Mouse (Mus musculus): ENCODE measurements around the gene Rbfox3.
"Not testable (repeated sequence)": the region's sequence is repeated elsewhere in the genome, so short reads cannot be mapped to it uniquely, and the experiment has no call there.

Rbfox3 gene

DNA sequence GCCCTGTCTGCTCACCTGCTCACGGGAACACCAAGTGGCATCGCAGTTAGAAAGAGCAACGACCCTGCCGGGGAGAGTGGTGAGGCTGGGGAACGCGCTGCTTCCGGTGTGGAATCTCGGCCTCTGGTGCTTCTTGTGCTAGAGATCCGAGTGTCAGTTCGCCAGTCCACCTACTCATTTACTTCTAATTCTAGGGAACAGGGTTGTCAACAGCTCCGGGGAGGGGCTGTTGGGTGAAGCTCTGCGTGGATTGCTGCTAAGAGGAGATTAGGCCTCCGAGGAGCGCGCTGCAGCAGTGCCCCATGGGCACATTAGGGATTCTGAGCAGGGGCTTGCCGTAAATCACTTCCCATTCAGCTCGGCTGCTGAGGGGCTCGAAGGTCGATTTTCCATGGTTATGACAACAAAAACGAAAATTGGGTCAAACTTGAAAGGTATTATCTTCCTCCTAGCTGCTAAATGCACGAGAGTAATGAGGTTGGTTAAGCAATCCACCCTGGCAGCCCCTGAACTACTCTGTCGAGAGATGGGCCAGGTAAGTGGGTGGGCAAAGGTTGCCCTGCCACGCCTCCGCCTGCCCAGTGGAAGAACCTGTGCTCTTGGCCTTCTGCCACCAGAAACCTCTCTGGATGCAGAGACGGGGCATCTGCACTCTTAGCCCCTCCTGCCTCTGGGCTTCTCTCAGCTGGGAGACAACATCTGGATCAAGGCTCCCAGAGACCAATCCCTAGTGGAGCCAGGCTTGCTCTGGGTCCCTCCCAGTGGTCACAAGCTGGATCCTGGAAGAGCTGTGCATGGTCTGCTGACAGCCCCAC lies 85.9 kb downstream of the Rbfox3 start:
- DNase-seq (ENCODE audit: low read depth, low spot score) = no peak

DNA sequence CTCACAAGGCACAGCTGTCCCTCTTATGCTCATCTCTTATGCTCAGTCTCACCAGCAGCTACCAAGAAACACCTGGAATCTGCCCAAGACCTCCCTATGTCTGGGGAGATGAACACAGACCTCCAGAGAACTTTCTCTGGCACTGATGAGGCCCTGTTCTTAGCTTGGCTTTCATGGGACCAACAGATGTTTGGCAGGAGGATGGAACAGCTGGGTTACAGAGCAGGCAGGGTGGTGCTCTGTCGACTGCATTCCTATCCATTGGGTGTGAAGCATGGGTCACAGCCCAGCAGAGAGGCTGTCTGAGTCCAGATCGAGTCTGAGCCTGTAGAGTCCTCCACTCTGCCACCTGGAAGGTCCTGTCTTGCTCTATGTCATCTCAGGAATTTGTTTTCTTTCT lies 90.0 kb downstream of the Rbfox3 start:
- no peak for DNase-seq (ENCODE audit: low read depth, low spot score)

DNA sequence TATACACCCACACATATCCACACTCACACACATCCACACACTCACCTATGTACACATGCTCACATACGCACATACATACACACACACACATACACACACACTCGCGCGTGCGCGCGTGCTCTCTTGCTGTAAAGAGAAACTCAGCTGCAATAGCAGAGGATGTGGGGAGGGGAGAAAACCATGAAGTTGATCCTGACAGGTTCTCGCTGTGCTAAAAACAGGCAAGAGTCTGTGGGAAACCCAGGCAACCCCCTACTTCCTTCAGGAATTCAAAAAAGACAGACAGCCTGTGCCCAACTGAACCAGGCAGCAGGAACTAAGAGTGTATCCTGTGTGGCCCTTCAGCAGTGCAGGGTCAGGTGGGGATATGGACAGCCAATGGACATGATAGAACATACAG lies 92.9 kb downstream of the Rbfox3 start:
- no peak for DNase-seq (ENCODE audit: low read depth, low spot score)

DNA sequence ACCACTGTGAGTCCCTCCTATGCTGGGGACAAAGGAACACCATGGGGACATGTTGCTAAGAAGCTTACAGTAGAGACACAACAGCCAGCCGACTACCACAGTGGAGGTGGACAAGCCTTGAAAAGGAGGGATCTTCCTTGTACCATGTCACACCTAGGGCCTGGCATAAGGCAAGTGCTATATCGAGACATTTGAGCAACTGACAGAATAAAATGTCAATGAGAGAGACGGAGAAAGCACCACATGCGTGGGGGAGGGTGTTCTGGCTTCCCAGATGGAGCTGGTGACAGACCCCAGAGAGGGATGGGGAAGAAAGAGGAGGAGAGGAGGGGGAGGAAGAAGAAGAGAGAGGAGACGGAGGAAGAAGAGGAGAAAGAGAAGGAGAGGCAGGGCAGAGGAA lies 96.3 kb downstream of the Rbfox3 start:
- DNase-seq (ENCODE audit: low read depth, low spot score) = no peak

DNA sequence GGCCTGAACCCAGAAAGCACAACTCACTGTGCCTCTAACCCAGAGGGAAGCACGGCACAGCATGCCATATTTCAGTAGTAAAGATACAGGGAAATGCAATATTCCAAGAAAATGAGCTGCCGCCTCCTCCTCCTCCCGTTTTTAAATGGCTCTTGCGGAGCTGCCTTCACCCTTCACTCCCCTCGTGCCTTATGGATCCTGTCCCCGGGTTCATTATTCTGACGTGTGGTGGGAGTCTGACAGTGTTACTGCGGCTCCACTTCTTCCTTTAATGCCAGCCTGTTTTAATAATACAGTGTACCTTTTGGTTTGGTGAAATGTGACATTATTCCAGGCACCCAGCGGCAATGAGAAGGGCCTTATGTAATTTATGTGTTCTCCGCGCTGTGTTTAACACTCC lies 97.5 kb downstream of the Rbfox3 start:
- no peak for DNase-seq (ENCODE audit: low read depth, low spot score)

DNA sequence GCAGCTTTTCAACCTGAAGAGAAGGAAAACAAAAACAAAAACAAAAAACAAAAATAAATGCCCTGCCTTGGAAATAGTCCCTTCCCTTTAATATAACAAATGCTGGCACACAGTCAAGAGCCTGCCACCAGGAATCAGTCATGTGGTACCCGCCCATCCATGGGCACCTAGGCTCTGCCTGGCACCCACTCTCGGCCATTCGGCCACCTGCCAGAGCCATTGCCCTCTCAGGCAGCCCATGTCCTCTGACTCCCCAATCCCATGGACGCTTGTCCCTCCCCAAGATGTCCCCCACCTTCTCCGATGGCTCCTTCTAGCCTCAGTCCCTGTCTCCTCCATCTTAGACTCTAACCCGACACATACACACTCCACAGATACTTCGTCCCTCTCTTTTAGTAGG lies 100.0 kb downstream of the Rbfox3 start:
- no peak for DNase-seq (ENCODE audit: low read depth, low spot score)

DNA sequence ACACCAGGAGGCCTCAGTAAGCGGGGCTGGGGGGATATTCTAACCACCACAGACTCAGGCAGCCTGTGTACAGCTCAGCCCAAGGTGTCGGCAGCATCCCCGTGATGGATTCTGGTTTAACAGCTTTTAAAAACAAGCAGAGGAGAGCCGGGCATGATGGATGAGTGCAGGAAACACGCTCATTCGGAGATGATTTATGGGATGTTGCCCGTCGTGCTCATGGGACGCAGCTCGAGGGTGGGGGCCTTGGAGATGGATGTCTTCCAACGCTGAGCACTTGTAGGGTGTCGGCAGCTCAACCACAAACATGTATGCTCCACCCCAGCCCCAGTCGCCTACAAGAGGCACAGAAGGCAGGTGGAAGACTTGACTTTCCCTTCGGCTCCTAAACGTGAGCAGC lies 103.9 kb downstream of the Rbfox3 start:
- no peak for DNase-seq (ENCODE audit: low read depth, low spot score)

DNA sequence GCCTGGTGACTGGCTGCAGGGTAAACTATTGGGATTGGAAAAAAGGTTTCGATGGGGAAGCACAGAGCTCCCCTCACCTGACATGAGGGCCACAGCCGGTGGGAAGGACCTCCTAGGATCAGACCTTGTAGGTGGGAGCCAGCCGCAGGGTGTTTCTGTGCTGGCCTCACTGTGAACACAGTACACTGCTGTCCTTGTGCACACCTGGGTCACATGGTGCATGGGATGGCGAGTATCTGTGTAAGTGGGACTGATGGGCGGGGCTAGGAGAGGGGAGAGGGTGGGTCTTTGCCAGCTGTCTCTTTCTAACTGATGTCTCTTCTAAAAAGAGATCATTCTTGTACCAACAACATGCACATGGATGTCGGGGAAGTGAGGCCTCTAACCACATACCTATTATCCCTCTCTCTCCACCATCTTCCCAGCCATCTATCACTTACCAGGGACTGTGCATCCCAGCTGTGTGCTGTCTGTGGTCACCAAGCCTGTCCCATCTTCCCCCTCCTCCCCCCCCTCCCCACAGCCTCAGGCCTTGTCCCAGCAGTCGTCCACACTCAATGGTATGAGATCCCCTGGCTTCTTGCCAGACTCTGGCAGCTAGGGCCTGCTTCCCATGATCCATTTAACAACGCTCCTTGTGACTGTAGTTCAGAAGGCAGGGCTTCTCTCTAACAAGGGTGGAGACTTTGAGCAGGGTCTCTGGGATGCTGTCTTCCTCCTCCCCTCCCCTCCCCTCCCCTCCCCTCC lies 116.4 kb downstream of the Rbfox3 start:
- no peak for DNase-seq (ENCODE audit: low read depth, low spot score)

DNA sequence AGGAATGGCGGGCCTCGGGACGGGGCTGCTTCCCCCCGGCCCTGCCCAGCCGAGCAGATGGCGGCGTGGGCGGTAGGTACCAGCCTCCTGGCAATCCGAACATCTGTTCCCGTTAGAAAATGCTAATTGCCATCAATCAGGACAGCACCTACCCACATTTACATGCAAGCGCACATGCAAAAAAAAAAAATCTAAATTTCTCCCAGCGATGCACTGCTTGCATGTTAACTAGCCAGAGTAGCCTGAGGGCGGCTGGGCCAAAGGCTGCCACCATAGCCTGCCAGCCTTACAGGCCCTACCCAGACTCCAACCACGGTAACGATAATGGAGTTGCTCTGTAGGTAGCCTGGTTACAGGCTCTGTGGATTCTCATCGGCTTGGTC lies 117.8 kb downstream of the Rbfox3 start:
- DNase-seq (ENCODE audit: low read depth, low spot score) = peak; percentile 37

DNA sequence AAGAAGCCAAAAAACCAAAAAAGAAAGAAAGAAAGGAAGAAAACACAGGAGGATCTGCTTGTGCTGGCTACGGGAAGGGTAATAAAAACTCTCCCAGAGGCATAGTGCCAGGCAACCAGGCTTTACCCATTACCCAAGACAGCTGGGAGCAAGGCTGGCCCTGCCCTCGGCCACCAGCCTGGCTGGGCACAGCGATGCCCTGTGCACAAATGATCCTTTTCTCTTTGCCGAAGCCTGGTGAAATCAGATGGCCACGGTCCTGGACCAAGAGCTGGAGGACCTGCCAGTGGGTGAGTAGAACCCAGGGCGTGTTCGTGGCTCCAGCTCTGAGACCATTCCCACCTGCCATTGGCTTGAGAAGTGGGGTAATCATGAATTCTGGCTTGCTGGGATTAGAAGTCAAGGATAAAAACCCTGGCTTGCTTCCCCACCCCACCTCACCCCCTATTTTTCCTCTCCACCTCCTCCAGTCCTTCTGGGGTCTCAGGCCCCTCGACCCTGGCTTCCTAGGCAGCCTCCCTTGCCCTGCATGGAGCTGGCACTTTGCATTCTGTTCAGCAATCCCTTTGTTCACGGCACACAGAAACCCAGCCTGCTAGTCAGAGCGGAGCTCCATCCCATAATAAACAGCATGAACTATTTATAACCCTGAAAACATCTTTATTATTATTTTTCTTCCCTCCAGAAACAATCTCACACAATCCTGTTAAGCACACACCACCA lies 118.3 kb downstream of the Rbfox3 start:
- DNase-seq (ENCODE audit: low read depth, low spot score) = no peak

DNA sequence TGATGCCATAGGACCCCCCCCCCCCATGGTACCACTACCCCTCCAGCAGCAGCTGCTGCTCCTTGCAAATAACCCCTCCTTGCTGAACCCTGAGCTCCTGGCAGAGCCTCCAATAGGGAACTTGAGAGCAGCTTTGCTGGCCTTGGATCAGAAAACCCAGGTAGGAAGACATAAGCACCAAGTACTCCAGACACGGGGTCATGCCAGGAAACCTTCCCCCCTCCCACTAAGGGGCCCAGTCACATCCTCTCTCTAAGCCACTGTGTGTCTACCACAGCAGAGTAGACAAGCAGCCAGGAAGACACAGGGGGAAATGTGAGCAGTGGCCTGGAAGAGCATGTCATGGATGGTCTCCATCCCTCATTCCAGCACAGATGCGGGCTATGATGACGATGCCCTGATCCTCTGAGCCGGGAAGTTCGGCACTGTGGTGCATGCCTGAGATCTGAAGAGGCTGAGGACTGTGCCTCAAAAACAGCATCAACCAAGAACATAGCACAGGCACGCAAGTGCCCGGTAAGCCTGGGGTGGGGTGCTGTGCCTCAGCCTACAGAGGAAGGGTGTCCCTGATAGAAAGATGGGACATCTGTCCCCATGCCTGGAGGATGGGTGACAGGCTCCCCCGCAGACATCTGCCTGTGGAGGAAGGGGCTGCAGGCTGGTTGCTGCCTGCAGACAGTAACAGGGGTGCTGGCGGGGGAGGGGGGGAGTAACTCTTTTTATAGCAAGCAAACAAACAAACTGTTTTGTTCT lies 119.1 kb downstream of the Rbfox3 start:
- DNase-seq (ENCODE audit: low read depth, low spot score) = no peak

DNA sequence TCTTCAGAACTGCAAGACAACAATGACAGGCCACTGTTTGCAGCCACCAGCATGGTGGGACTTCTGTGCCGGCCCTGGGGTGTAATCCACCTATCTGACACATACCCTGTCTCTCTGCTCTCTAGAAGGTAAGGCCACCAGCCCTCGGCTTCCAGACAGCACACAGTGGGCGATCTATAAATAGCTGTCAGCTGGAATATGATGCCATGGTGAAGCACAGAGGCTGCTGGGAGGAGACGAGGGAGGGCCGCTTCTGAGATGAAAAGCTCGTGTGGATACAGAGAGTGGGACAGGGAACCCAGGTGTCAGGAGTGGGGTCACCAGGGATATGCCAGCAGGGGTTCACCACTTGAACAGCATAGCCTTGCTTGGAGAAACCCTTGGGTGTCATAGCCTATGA lies 120.0 kb downstream of the Rbfox3 start:
- no peak for DNase-seq (ENCODE audit: low read depth, low spot score)

DNA sequence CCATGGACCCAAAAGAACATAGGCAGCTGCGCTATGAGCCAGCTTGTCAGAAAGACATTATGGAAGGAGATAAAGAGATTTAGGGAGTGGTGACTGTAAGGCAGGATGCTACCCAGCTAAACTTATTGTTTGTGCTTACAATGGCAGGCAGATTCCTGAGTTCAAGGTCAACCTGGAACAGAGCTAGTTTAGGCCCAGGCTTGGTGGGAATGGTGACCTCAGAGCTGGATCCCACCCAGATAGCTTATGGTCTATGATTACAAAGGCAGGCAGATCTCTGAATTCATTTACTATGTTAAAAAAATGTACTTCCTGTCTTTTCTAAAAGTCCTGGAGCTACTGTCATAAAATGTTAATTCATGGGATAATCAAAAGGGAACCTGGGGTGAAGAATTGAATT lies 123.3 kb downstream of the Rbfox3 start:
- no peak for DNase-seq (ENCODE audit: low read depth, low spot score)

DNA sequence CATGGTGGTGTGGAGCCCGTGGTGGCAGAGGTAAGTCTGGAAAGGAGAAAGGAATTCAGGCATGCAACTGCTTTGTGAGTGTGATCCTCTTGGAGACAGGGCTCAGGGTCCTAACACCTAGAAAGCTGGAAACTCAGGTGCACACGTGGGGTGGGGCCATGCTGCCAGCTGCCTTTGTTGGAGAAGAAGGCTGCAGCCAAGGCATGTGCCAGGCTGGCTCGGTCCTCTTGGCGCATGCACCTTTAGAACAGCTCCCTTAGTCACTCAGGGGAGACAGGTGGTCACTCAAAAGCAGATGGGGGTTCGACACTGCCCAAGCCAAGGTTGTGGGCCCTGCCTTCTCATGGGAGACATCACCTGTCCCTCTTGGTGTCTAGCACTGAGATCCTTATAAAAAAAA lies 128.7 kb downstream of the Rbfox3 start:
- DNase-seq (ENCODE audit: low read depth, low spot score) = no peak

DNA sequence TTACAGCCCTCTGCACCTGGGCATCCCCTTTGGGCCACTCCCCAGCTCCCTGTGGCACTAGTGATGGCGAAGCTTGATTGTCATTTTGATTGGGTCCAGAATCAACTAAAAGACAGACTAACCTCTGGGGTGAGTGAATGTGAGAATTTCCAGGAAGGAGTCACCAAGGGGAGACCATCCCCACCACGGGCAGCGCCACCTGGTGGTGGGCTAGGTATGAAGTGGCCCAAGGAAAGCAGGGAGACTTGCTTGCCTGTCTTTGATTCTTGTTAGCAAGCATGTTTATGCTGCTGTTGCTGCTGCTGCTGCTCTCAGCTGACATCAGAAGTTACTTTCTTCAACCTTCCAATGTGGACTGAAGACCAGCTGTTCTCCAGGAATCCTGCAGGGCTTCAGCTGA lies 135.6 kb downstream of the Rbfox3 start:
- DNase-seq (ENCODE audit: low read depth, low spot score) = peak; percentile 46

DNA sequence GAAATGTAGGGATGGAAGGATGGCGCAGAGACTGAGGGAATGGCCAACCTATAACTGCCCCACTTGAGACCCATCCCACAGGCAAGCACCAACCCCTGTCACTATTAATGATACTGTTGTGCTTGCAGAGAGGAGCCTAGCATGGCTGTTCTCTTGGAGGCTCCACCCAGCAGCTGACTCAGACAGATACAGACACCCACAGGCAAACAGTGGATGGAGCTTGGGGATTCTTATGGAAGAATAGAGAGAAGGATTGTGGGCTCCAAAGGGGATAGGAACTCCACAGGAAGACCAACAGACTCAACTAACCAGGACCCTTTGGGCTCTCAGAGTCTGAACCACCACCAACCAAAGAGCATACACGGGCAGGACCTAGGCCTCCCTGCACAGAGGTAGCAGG lies 136.6 kb downstream of the Rbfox3 start:
- DNase-seq (ENCODE audit: low read depth, low spot score) = not testable (repeated sequence)

DNA sequence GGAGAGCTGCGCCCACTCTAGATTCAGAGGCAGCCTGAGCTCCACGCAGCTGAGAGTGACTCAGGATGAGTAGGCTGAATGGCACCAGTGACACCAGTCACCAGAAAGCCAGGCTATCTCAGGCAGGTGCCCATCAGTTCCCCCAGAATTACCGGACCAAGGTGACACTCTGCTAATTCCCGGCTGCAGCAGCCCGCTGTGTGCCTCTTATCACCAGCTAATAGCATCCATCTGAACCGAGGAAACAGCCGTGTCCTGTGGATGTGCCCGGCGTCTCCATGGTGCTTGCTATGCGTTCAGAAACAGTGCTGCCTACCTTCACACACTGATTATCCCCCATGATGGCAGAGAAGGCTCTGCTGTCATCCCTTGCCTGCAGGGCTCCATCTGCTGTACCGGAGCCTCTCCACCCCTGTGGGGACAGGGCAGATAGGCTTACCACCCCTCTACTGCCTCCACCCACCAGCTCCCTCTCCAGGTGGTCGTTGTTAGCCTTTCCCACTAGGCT lies 138.3 kb downstream of the Rbfox3 start:
- DNase-seq (ENCODE audit: low read depth, low spot score) = no peak

DNA sequence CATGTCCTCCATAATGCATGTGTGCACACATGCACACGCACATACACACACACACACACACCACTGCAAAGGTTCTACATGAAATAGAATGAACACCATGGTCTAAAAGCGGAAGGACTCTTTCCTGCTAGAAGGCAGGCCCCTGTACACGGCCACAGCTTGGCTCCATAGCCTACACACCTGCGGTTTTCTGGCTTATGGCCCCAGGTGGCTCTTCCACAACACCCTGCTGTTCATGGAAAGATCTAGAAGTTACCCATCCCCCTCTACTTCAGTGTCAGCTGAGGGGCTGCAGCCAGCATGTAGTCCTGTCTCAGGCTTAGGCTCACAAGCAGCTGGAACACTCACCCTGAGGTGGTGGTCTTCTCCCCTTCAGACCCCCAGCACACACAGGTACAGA lies 140.0 kb downstream of the Rbfox3 start:
- DNase-seq (ENCODE audit: low read depth, low spot score) = no peak

DNA sequence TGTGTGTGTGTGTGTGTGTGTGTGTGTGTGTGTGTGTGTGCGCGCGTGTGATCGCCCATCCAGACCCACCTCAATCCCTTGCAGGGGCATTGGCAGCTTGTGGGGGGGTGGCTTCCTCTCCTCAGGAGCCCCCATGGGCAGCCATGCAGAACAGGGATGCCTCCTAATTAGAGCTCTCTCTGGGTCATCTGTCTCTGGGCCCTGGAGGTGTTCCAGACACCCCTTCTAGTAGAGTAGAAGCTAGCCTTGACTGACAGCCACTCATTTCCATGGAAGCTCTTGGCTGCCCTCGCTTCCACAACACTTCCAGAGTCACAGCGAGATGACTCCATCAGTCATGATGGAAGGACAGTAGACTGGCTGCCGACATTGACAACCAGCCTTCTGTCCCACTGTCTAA lies 140.6 kb downstream of the Rbfox3 start:
- DNase-seq (ENCODE audit: low read depth, low spot score) = no peak

DNA sequence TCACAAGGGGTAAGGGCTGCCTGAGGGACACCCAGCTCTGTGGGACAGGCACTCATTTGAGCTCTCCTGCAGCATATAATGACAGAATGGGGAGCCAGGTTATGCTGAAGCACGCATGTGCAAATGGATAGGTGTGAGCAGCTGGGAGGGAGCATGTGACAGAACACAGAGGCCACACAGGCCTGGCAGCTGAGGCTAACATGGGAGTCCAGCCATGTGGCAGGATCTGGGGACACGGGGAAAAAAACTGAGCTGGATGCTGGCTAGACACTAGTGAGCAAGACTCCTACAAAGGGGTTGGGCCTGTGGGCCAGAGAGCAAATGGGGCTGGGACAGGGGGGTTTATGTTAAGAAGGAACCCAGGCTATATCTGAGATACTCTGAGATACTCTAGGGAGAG lies 141.9 kb downstream of the Rbfox3 start:
- DNase-seq (ENCODE audit: low read depth, low spot score) = no peak

DNA sequence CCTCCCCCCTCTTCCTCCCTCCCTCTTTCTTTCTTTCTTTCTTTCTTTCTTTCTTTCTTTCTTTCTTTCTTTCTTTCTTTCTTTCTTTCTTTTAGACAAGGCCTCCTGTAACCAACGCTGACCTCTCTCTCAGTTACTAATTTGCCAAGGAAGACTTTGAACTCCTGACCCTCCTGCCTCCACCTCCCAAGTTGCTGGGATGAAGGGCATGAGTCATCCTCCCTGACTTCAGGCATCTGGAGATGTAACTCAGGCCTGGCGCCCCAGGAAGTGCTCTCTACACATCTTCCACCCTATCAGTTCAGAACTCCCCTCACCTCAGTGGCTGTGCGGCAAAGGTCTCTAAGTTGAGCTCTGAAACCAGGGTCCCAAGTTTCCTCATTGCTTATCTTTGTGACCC lies 143.0 kb downstream of the Rbfox3 start:
- DNase-seq (ENCODE audit: low read depth, low spot score) = no peak

DNA sequence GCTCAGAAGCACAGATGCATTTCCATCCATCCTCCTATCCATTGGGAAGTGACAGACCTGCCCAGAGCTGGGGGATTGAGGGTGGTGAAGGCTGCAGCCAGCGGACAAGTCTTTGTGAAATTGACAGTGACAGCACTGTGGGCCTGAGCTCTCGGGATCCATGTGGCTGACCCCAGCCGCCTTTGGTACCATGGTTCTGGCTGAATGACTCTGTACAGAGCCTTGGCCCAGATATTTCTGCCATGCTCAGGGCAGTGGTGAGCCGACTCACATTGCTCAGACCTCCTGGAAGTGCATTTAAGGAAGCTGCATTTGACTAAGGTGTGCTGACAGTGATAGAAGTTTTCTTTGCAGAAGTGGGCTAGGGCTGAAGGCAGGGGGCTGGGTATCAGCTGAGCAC lies 144.0 kb downstream of the Rbfox3 start:
- no peak for DNase-seq (ENCODE audit: low read depth, low spot score)
